In the genomic region with DNA sequence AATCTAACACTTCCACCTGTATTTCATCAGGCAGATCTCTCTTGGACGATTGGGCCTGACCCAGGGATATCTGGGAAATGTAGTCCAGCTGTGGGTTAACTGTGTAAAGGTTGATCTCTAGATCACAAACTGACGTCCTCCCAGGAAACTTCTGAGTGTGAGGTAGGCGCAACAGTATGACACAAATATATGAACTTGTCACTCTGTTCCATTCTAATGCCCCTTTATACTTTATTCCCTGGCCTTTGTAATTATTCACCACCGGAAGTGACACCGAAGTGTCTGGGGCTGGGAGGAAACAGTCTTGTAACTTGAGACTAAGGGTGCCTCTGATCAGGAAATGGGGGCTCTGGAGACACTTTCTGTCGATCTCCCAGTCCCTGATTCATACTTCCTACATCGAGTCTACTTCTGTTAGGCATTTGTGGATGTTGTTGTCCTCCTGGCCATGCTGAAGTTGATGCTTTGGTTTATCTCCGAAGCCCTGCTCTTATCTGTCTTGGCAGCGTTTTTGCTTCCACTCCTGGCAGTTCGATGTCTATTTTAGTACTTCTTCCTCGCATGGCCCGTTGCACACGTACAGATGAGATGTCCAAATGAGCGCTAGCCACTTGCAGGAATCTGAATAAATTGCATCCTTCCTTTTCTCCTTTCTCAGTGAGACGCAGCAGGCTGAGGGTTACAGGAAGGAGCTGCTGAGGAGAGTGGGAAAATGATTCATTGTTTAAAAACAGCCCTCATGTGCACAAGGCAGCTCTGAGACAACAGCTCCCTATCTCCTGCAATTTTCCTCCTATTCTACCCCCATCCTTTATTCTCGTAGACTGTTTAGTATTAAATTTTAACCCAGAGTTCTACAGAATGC, we compare ENCODE assay signal across 8 mouse cellular contexts.
DNase-seq lines count a peak whose midpoint lies in the region; ATAC-seq lines count a peak whose summit lies in the region.

No protein-coding gene starts in this region.

- peak overlapping the region; percentile 72; the same call in 1 of the 2 replicates for H3K27ac ChIP-seq in hindbrain, embryonic 10.5 days
- H3K27ac ChIP-seq in hindbrain, embryonic 11.5 days (ENCODE audit: low read depth, low read length) = no peak overlapping the region
- H3K27ac ChIP-seq in embryonic facial prominence, embryonic 11.5 days (replicated peaks; ENCODE audit: low read depth, low read length) = no peak overlapping the region
- no peak overlapping the region for H3K27ac ChIP-seq in forebrain, embryonic 16.5 days (ENCODE audit: low read length)

- H3K36me3 ChIP-seq in hindbrain, embryonic 10.5 days = no peaks in the 10 kb centered on the region
- H3K36me3 ChIP-seq in hindbrain, embryonic 11.5 days (ENCODE audit: control insufficient read depth, insufficient read depth, low read length) = no peaks in the 10 kb centered on the region
- no peaks in the 10 kb centered on the region for H3K36me3 ChIP-seq in embryonic facial prominence, embryonic 11.5 days (replicated peaks; ENCODE audit: control insufficient read depth, insufficient read depth, low read depth, low read length)
- H3K36me3 ChIP-seq in megakaryocyte, embryonic 14.5 days (replicated peaks; ENCODE audit: low read length) = no peaks in the 10 kb centered on the region
- no peaks in the 10 kb centered on the region for H3K36me3 ChIP-seq in forebrain, embryonic 16.5 days (ENCODE audit: control insufficient read depth, insufficient read depth)

- no peaks in the 10 kb centered on the region for H3K27me3 ChIP-seq in hindbrain, embryonic 10.5 days (ENCODE audit: insufficient read depth, poor library complexity, severe bottlenecking)
- H3K27me3 ChIP-seq in hindbrain, embryonic 11.5 days (ENCODE audit: control insufficient read depth, insufficient read depth, low read length) = no peaks in the 10 kb centered on the region
- no peaks in the 10 kb centered on the region for H3K27me3 ChIP-seq in embryonic facial prominence, embryonic 11.5 days (ENCODE audit: control insufficient read depth, insufficient read depth, low read length)
- H3K27me3 ChIP-seq in megakaryocyte, embryonic 14.5 days (replicated peaks) = peaks cover 6% of the 10 kb centered on the region
- no peaks in the 10 kb centered on the region for H3K27me3 ChIP-seq in forebrain, embryonic 16.5 days (replicated peaks; ENCODE audit: control insufficient read depth, insufficient read depth, low read length)

- H3K9ac ChIP-seq in hindbrain, embryonic 11.5 days (ENCODE audit: low read depth, low read length) = no peak overlapping the region
- H3K9ac ChIP-seq in embryonic facial prominence, embryonic 11.5 days (replicated peaks; ENCODE audit: low read length) = peak overlapping the region; percentile 35; the same call in 1 of the 2 replicates
- no peak overlapping the region for H3K9ac ChIP-seq in forebrain, embryonic 16.5 days (replicated peaks; ENCODE audit: low read depth, low read length)

- 61% methylated on average over 16 of the region's 16 CpGs for WGBS in hindbrain, embryonic 10.5 days
- 57% methylated on average over 16 of the region's 16 CpGs for WGBS in hindbrain, embryonic 11.5 days
- WGBS in embryonic facial prominence, embryonic 11.5 days = 42% methylated on average over 16 of the region's 16 CpGs
- WGBS in forebrain, embryonic 16.5 days = 60% methylated on average over 16 of the region's 16 CpGs

- H3K4me1 ChIP-seq in hindbrain, embryonic 10.5 days (replicated peaks) = peaks cover 7% of the 10 kb centered on the region; the same call in 1 of the 2 replicates
- H3K4me1 ChIP-seq in hindbrain, embryonic 11.5 days (replicated peaks; ENCODE audit: control insufficient read depth, insufficient read depth, low read length) = no peaks in the 10 kb centered on the region
- H3K4me1 ChIP-seq in embryonic facial prominence, embryonic 11.5 days (ENCODE audit: control insufficient read depth, insufficient read depth, low read length) = no peaks in the 10 kb centered on the region
- H3K4me1 ChIP-seq in megakaryocyte, embryonic 14.5 days = peaks cover 24% of the 10 kb centered on the region
- no peaks in the 10 kb centered on the region for H3K4me1 ChIP-seq in forebrain, embryonic 16.5 days (replicated peaks; ENCODE audit: control insufficient read depth, insufficient read depth, low read length)

- no peak overlapping the region for H3K4me3 ChIP-seq in hindbrain, embryonic 10.5 days
- no peak overlapping the region for H3K4me3 ChIP-seq in hindbrain, embryonic 11.5 days (ENCODE audit: low read depth, low read length)
- H3K4me3 ChIP-seq in embryonic facial prominence, embryonic 11.5 days (ENCODE audit: low read depth, low read length) = peak overlapping the region; percentile 7; the same call in 1 of the 2 replicates
- peak overlapping the region; percentile 82 for H3K4me3 ChIP-seq in megakaryocyte, embryonic 14.5 days (replicated peaks)
- no peak overlapping the region for H3K4me3 ChIP-seq in forebrain, embryonic 16.5 days (replicated peaks; ENCODE audit: low read length)

- no peaks in the 10 kb centered on the region for H3K9me3 ChIP-seq in hindbrain, embryonic 10.5 days
- H3K9me3 ChIP-seq in hindbrain, embryonic 11.5 days (ENCODE audit: control insufficient read depth, low read length) = no peaks in the 10 kb centered on the region
- H3K9me3 ChIP-seq in embryonic facial prominence, embryonic 11.5 days (replicated peaks; ENCODE audit: control insufficient read depth, low read length) = no peaks in the 10 kb centered on the region
- H3K9me3 ChIP-seq in megakaryocyte, embryonic 14.5 days = no peaks in the 10 kb centered on the region
- no peaks in the 10 kb centered on the region for H3K9me3 ChIP-seq in forebrain, embryonic 16.5 days (ENCODE audit: control insufficient read depth, low read length)

- no peak for ATAC-seq in hindbrain, embryonic 11.5 days (ENCODE audit: low FRiP score)
- peak; percentile 47; the same call in 1 of the 2 replicates for ATAC-seq in embryonic facial prominence, embryonic 11.5 days (replicated peaks; ENCODE audit: insufficient number of reproducible peaks, low FRiP score, low TSS enrichment, low read depth)
- ATAC-seq in forebrain, embryonic 16.5 days = no peak

- DNase-seq in hindbrain, embryonic 10.5 days (ENCODE audit: low spot score) = no peak
- no peak for DNase-seq in hindbrain, embryonic 11.5 days (ENCODE audit: low spot score)
- DNase-seq in embryonic facial prominence, embryonic 11.5 days (ENCODE audit: low spot score) = peak; percentile 66
- peak; percentile 43 for DNase-seq in kidney, adult 18-20 months
- DNase-seq in urinary bladder, postnatal 14 days (ENCODE audit: low spot score) = no peak
- no peak for DNase-seq in gastrocnemius, postnatal 25 days

- no peak overlapping the region for H3K4me2 ChIP-seq in hindbrain, embryonic 11.5 days (replicated peaks; ENCODE audit: low read depth, low read length)
- peak overlapping the region; percentile 11; the same call in 1 of the 2 replicates for H3K4me2 ChIP-seq in embryonic facial prominence, embryonic 11.5 days (ENCODE audit: low read depth, low read length)
- no peak overlapping the region for H3K4me2 ChIP-seq in forebrain, embryonic 16.5 days (ENCODE audit: low read length)

Comparison
In these comparisons a context has a peak if more than half of its experiments do, and no peak if none do; other contexts are left out.
1. DNase-seq: peak in embryonic facial prominence, embryonic 11.5 days (single experiment) and kidney, adult 18-20 months (single experiment); none in hindbrain, embryonic 10.5 days (single experiment), hindbrain, embryonic 11.5 days (single experiment), urinary bladder, postnatal 14 days (single experiment) and gastrocnemius, postnatal 25 days (single experiment).
2. H3K4me3 ChIP-seq: peak in embryonic facial prominence, embryonic 11.5 days (single experiment) and megakaryocyte, embryonic 14.5 days (single experiment); none in hindbrain, embryonic 10.5 days (single experiment), hindbrain, embryonic 11.5 days (single experiment) and forebrain, embryonic 16.5 days (single experiment).